Mouse (Mus musculus): Measurements from ENCODE around the gene Plekhm1. TPM values are rescaled to one million over a fixed set of nuclear protein-coding genes. Genes with fewer than 3 reads are reported as not detected.
"Not testable (repeated sequence)": the region's sequence is repeated elsewhere in the genome, so short reads cannot be mapped to it uniquely, and the experiment has no call there.

Plekhm1 gene
- 10 to 100 TPM; 21.3 to 22.2 TPM for total RNA-seq (2021)
- long read RNA-seq, experiment 1, full-length matches to known transcripts: 4 of 10 reads
- long read RNA-seq, experiment 1, partial matches to known transcripts: 5 of 10 reads
- long read RNA-seq, experiment 1, other reads (novel, unspliced or antisense): 1 of 10 reads
- long read RNA-seq, experiment 2, partial matches to known transcripts: 2 of 2 reads
- long read RNA-seq, experiment 2, other reads (novel, unspliced or antisense): 0 of 2 reads

- peak; percentile 92 for DNase-seq (ENCODE audit: low spot score in 2 of 2)
Observed at GRCm38 (mm10) chr11:103411981-103412949, at the start of gene Plekhm1. TSS of gene Plekhm1 (minus strand) at chr11:103412687.

- DNase-seq (ENCODE audit: low spot score in 2 of 2): not testable (repeated sequence)
Observed at GRCm38 (mm10) chr11:103451105-103451504, 38.6 kb upstream of the Plekhm1 start.

- DNase-seq (ENCODE audit: low spot score in 2 of 2): not testable (repeated sequence)
Observed at GRCm38 (mm10) chr11:103449721-103450120, 37.2 kb upstream of the Plekhm1 start.

- no peak for DNase-seq (ENCODE audit: low spot score in 2 of 2)
Observed at GRCm38 (mm10) chr11:103443678-103444077, 31.2 kb upstream of the Plekhm1 start.

GRCm38 (mm10) chr11:103436282-103436681 lies 23.8 kb upstream of the Plekhm1 start:
- no peak for DNase-seq (ENCODE audit: low spot score in 2 of 2)

- no peak for DNase-seq (ENCODE audit: low spot score in 2 of 2)
Observed at GRCm38 (mm10) chr11:103425031-103425430, 12.5 kb upstream of the Plekhm1 start.

- no peak for DNase-seq (ENCODE audit: low spot score in 2 of 2)
Observed at GRCm38 (mm10) chr11:103419667-103420066, 7.2 kb upstream of the Plekhm1 start.

- no peak for DNase-seq (ENCODE audit: low spot score in 2 of 2)
Observed at GRCm38 (mm10) chr11:103419226-103419625, 6.7 kb upstream of the Plekhm1 start.

- no peak for DNase-seq (ENCODE audit: low spot score in 2 of 2)
Observed at GRCm38 (mm10) chr11:103413516-103413915, 1.0 kb upstream of the Plekhm1 start.

- DNase-seq (ENCODE audit: low spot score in 2 of 2): no peak
Observed at GRCm38 (mm10) chr11:103412950-103413423, 500 bp upstream of the Plekhm1 start.

- DNase-seq (ENCODE audit: low spot score in 2 of 2): no peak
Observed at GRCm38 (mm10) chr11:103411301-103411700, 1.2 kb downstream of the Plekhm1 start.

GRCm38 (mm10) chr11:103408880-103409279 lies 3.6 kb downstream of the Plekhm1 start:
- DNase-seq (ENCODE audit: low spot score in 2 of 2): no peak

- not testable (repeated sequence) for DNase-seq (ENCODE audit: low spot score in 2 of 2)
Observed at GRCm38 (mm10) chr11:103407136-103407535, 5.4 kb downstream of the Plekhm1 start.

- no peak for DNase-seq (ENCODE audit: low spot score in 2 of 2)
Observed at GRCm38 (mm10) chr11:103406551-103406950, 5.9 kb downstream of the Plekhm1 start.

- DNase-seq (ENCODE audit: low spot score in 2 of 2): no peak
Observed at GRCm38 (mm10) chr11:103405814-103406213, 6.7 kb downstream of the Plekhm1 start.

- DNase-seq (ENCODE audit: low spot score in 2 of 2): no peak
Observed at GRCm38 (mm10) chr11:103404618-103405017, 7.9 kb downstream of the Plekhm1 start.

GRCm38 (mm10) chr11:103403776-103404175 lies 8.7 kb downstream of the Plekhm1 start:
- DNase-seq (ENCODE audit: low spot score in 2 of 2): no peak

- no peak for DNase-seq (ENCODE audit: low spot score in 2 of 2)
Observed at GRCm38 (mm10) chr11:103402738-103403137, 9.7 kb downstream of the Plekhm1 start.

GRCm38 (mm10) chr11:103402198-103402597 lies 10.3 kb downstream of the Plekhm1 start:
- peak in 1 of 2 experiments; percentile 37 for DNase-seq (ENCODE audit: low spot score in 2 of 2)

- no peak for DNase-seq (ENCODE audit: low spot score in 2 of 2)
Observed at GRCm38 (mm10) chr11:103399986-103400385, 12.5 kb downstream of the Plekhm1 start.

GRCm38 (mm10) chr11:103399050-103399449 lies 13.4 kb downstream of the Plekhm1 start:
- no peak for DNase-seq (ENCODE audit: low spot score in 2 of 2)

GRCm38 (mm10) chr11:103396682-103397081 lies 15.8 kb downstream of the Plekhm1 start:
- no peak for DNase-seq (ENCODE audit: low spot score in 2 of 2)
